Mouse (Mus musculus) sigmoid colon, adult 10 weeks (tissue): ENCODE measurements around the gene Misp. TPM values are rescaled to one million over a fixed set of nuclear protein-coding genes. Genes with fewer than 3 reads are reported as not detected.

Experiments
- polyA plus RNA-seq: library from polyadenylated mRNA; stranded (reverse); fragments of 350-450 nt; fragmentation: Illumina TruSeq; extraction: RNeasy Lipid Tissue Mini Kit (QIAGEN cat#74804); gene quantifications from one replicate; pipeline ENCODE4 v1.2.3, GENCODE M21; 2014; ENCODE audit warnings: low read depth, low replicate concordance

Gene Misp
- polyA plus RNA-seq: 12.8 TPM

DNA sequence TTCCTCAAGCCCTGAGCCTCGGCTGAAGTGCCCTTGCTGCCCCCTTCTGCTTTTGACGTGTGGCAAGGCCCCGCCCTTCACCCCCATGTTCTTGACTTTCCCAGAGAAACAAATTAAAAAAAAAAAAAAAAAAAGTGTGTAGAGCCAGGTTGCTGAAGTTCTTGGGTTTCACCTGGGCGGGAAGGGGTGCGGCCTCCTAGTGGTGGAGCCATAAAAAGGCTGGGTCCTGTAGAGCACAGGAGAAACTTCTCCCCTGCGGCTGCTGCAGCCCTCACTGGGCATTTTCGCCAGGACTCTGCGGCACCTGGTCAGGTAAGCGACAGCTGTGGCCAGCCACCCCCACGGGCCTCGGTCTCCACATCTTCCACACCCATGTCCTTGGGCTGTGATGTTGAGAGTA is at the start of gene Misp:
TSS of gene Misp (plus strand) at position 208 of the 400 bp plus-strand sequence.

DNA sequence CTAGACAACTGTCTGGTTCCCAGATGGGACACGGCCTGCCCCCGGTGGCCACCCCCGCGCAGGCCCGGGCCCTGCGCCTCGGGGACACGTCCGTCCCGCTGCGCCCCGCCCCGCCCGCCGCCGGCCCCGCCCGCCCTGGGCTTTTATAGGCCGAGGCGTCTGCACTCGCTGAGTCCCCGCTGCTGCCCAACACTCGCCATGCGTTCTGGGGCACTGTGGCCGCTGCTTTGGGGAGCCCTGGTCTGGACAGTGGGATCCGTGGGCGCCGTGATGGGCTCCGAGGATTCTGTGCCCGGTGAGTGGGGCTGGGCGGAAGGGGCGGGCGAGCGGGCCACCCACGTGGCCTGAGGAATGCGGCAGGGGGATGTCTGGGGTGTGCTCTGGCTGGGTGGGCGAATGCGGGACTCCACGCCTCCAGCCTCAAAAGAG is 43.7 kb upstream of the Misp start, which contains the start of gene Fstl3:
TSS of gene Fstl3 (plus strand) at position 170 of the 429 bp plus-strand sequence.

DNA sequence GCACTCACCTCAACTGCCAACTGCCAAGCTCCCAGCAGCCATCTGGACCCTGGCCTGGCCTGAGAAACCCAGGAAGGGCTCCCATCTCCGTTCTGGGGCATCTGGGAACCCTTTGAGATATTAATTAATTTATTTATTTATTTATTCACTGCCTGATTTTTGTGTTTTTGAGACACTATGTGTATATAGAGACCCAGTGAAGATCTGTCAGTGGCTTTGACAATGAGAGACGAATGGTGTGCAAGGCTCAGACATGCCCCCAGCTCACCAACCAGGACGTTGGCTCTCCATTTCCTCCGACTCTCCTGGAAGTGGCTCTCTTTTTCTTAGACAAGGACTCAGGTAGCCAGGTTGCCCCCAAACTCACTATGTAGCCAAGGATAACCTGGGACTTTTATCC is 29.9 kb upstream of the Misp start, which contains the start of gene Prss57:
TSS of gene Prss57 (minus strand) at position 101 of the 400 bp plus-strand sequence.

DNA sequence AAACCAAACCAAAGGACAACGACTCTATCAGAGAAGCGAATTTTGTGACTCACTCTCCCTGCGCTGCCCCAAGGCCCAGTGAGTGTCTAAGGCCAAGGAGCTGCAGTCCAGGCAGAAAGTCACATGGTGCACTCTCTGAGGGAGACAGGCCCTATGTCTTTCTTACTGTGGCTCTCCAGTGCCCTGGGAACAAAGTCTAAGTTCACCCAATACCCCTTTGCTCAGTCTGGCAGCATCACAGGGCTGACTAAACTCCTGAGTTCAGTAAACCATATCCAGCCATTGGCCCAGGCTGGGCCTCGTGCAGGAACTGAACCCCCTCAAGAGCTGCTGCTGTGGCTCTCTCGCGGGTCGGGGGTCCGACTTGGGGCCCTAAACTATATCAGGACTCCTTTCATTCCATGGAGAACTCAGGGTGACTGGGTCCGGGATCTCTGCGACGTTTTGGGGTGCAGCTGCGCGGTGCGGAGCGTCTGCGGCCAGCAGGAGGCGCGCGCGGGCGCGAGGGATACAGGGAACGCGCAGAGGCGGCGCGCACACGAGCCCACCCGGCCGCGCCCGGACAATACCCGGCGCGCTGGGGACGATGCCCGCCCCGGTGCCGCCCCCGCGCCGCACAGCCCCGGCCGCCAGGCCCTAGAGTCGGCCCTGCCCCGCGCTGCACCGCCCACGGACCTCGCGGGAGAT is 27.6 kb upstream of the Misp start, which contains the start of gene Palm:
TSS of gene Palm (plus strand) at position 522 of the 687 bp plus-strand sequence.

DNA sequence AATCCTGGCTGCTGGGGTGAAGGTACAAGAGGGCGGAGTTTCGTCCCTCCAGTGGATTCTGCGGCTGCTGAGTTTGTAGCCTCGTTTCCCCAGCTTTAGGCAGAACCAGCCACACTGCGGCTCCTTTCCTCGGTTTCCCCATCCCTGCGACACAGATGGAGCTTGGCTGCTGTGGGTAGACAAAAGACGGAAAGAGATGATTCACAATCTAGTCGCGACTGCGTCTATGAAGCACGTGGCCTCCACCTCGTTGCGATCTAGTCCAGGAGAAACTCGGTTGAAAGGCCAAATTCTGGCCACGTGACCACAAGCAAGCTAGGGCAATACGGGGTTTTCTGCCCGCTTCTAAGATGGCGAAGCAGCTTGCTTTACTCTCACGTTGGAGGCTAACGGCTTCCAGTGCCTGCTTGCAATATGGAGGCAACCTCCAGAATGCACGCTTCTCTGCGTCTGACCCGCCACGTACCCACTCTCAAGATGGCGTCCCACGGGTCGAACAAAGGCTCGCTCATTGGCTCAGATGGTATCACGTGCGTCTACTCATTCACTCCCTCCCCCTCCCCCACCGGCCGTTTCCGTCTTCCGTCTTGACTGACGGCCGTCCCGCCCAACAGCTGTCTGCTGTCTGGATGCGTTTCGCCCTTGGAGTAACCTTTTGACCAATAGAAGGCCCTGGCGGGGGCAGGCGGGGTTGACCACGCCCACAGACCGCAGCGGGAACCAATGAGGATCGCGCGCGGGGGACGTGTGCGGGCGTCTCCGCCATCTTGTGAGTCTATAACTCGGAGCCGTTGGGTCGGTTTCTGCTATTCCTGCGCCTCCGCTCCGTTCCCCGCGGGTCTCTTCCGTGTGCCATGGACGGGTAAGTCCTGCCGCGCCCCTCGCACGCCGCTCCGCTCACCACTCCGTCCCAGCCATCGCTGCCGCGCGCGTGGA is 33.3 kb downstream of the Misp start, which contains the start of gene Ptbp1:
TSS of gene Ptbp1 (plus strand) at position 568 of the 936 bp plus-strand sequence.

DNA sequence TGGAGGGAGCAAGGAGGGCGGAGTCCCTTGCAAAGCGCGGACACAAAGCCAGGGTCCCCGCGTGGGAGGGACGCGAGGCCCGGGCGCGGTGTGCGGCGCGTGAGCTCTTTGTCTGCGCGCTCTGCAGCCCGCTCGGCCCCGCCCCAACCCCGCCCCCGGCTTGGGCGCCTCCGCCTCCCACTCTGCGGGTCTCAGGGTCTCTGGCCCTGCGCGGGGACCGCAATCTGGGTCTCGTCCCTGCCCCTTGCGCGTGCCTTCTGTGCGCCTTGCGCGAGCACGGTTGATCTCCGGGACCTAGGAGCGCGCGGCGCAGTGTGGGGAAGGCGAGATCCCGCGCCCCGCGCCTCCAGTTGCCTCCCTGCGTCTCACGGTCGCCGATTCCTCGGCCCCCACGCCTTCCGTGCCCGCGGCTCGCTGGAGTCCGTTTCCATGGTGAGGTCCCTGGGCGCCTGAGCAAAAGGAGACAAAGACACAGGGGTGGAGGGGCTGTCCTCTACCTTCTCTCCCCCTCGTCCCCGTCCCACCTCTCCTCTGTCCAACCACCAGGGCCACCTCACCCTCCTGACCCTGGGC is 53.6 kb downstream of the Misp start, which contains the start of the genes Prtn3 and Plppr3:
TSS of gene Prtn3 (plus strand) at position 187 of the 573 bp plus-strand sequence.
TSS of gene Plppr3 (minus strand) at position 345 of the 573 bp plus-strand sequence.

Other genes starting within 250 kb of the Misp start
- gene Theg, start 233.7 kb upstream of the Misp start, polyA plus RNA-seq: not detected
- 0.16 TPM for gene C2cd4c, start 207.0 kb upstream of the Misp start, polyA plus RNA-seq
- gene Shc2, start 183.1 kb upstream of the Misp start, polyA plus RNA-seq: 1.5 TPM
- gene Odf3l2, start 175.3 kb upstream of the Misp start, polyA plus RNA-seq: not detected
- not detected for gene Madcam1, start 156.4 kb upstream of the Misp start, polyA plus RNA-seq
- not detected for gene Tpgs1, start 151.6 kb upstream of the Misp start, polyA plus RNA-seq
- gene Cdc34, start 138.8 kb upstream of the Misp start, polyA plus RNA-seq: not detected
- not detected for gene Gzmm, start 132.0 kb upstream of the Misp start, polyA plus RNA-seq
- 376 TPM for gene Bsg, start 116.5 kb upstream of the Misp start, polyA plus RNA-seq
- gene Hcn2, start 104.4 kb upstream of the Misp start, polyA plus RNA-seq: 0.22 TPM
- gene Polrmt, start 74.4 kb upstream of the Misp start, polyA plus RNA-seq: 0.82 TPM
- not detected for gene Fgf22, start 65.9 kb upstream of the Misp start, polyA plus RNA-seq
- gene Rnf126, start 54.0 kb upstream of the Misp start, polyA plus RNA-seq: 0.73 TPM
- 2.5 TPM for gene Fstl3, start 43.7 kb upstream of the Misp start, polyA plus RNA-seq
- not detected for gene Prss57, start 30.0 kb upstream of the Misp start, polyA plus RNA-seq
- 0.69 TPM for gene Palm, start 27.4 kb upstream of the Misp start, polyA plus RNA-seq
- gene Ptbp1, start 33.4 kb downstream of the Misp start, polyA plus RNA-seq: 91.3 TPM
- not detected for gene Prtn3, start 53.5 kb downstream of the Misp start, polyA plus RNA-seq
- gene Plppr3, start 53.6 kb downstream of the Misp start, polyA plus RNA-seq: not detected
- gene Elane, start 65.3 kb downstream of the Misp start, polyA plus RNA-seq: not detected
- gene Cfd, start 69.9 kb downstream of the Misp start, polyA plus RNA-seq: 0.88 TPM
- gene Med16, start 87.9 kb downstream of the Misp start, polyA plus RNA-seq: 0.19 TPM
- gene Gm26602, start 89.9 kb downstream of the Misp start, polyA plus RNA-seq: not detected
- 0.35 TPM for gene Kiss1r, start 96.0 kb downstream of the Misp start, polyA plus RNA-seq
- 21.3 TPM for gene R3hdm4, start 100.2 kb downstream of the Misp start, polyA plus RNA-seq
- gene Arid3a, start 106.1 kb downstream of the Misp start, polyA plus RNA-seq: 2.5 TPM
- gene Wdr18, start 139.2 kb downstream of the Misp start, polyA plus RNA-seq: 0.79 TPM
- gene Grin3b, start 149.7 kb downstream of the Misp start, polyA plus RNA-seq: not detected
- 0.22 TPM for gene Tmem259, start 163.3 kb downstream of the Misp start, polyA plus RNA-seq
- 4.2 TPM for gene Cnn2, start 167.6 kb downstream of the Misp start, polyA plus RNA-seq
- gene Abca7, start 175.5 kb downstream of the Misp start, polyA plus RNA-seq: 0.41 TPM
- not detected for gene Arhgap45, start 195.7 kb downstream of the Misp start, polyA plus RNA-seq
- 0.63 TPM for gene Polr2e, start 218.8 kb downstream of the Misp start, polyA plus RNA-seq
- 21.4 TPM for gene Gpx4, start 226.2 kb downstream of the Misp start, polyA plus RNA-seq